Mouse (Mus musculus): Measurements from ENCODE around the gene Nbea. TPM values are rescaled to one million over a fixed set of nuclear protein-coding genes. Genes with fewer than 3 reads are reported as not detected.

The Nbea gene
- total RNA-seq, 1 experiment = 9.1 TPM

GRCm38 (mm10) chr3:55852488-55852887, 331.0 kb downstream of the Nbea start:
- no peak overlapping the region for H3K4me3 ChIP-seq (ENCODE audit: insufficient read depth in 1 of 2, low read depth in 1 of 2, low read length in 2 of 2, poor library complexity in 1 of 2, severe bottlenecking in 1 of 2)
- no peak for DNase-seq (ENCODE audit: low read depth, low spot score)
- no peaks in the 10 kb centered on the region for H3K36me3 ChIP-seq (ENCODE audit: control insufficient read depth, insufficient read depth, low read length, poor library complexity, severe bottlenecking)
- no peak overlapping the region for H3K27ac ChIP-seq (ENCODE audit: insufficient read depth, low read depth, low read length, poor library complexity, severe bottlenecking)
- H3K9me3 ChIP-seq (ENCODE audit: control insufficient read depth, insufficient read depth, low read depth, low read length) = no peaks in the 10 kb centered on the region
- no peak for TF ChIP-seq MAFK (IDR thresholded peaks at IDR 0.05; ENCODE audit: insufficient read depth, low read depth, low read length)
- no peak for TF ChIP-seq CHD2 (IDR thresholded peaks at IDR 0.05; ENCODE audit: low read depth, low read length)
- no peak for TF ChIP-seq ZC3H11A (IDR thresholded peaks at IDR 0.05; ENCODE audit: borderline replicate concordance, low read depth, low read length)
- no peak for TF ChIP-seq ZNF384 (IDR thresholded peaks at IDR 0.05; ENCODE audit: low read depth, low read length)
- no peak for TF ChIP-seq HCFC1 (IDR thresholded peaks at IDR 0.05; ENCODE audit: borderline replicate concordance, insufficient read depth, low read length)
- H3K4me1 ChIP-seq (ENCODE audit: control insufficient read depth in 2 of 2, insufficient read depth in 2 of 2, low read length in 2 of 2, poor library complexity in 1 of 2) = no peaks in the 10 kb centered on the region
- no peak overlapping the region for H3K9ac ChIP-seq (ENCODE audit: insufficient read depth, low read depth, low read length, poor library complexity, severe bottlenecking)
- in situ Hi-C loops (cut with MboI; ENCODE audit: low sequenced_read_pairs in 2 of 2, unreplicated experiment in 2 of 2) = no loop called here

- Histone ChIP-seq H3K9ac (ENCODE audit: insufficient read depth, low read depth, low read length, poor library complexity, severe bottlenecking) (no peak overlapping the region), H3K4me3 (ENCODE audit: insufficient read depth in 1 of 2, low read depth in 1 of 2, low read length in 2 of 2, poor library complexity in 1 of 2, severe bottlenecking in 1 of 2) (no peak overlapping the region), H3K9me3 (ENCODE audit: control insufficient read depth, insufficient read depth, low read depth, low read length) (no peaks in the 10 kb centered on the region), H3K27ac (ENCODE audit: insufficient read depth, low read depth, low read length, poor library complexity, severe bottlenecking) (no peak overlapping the region), H3K36me3 (ENCODE audit: control insufficient read depth, insufficient read depth, low read length, poor library complexity, severe bottlenecking) (no peaks in the 10 kb centered on the region), H3K4me1 (ENCODE audit: control insufficient read depth in 2 of 2, insufficient read depth in 2 of 2, low read length in 2 of 2, poor library complexity in 1 of 2) (no peaks in the 10 kb centered on the region)
- DNase-seq (ENCODE audit: low read depth, low spot score) = no peak
- TF ChIP-seq HCFC1 (IDR thresholded peaks at IDR 0.05; ENCODE audit: borderline replicate concordance, insufficient read depth, low read length) = no peak
- no peak for TF ChIP-seq MAFK (IDR thresholded peaks at IDR 0.05; ENCODE audit: insufficient read depth, low read depth, low read length)
- no peak for TF ChIP-seq CHD2 (IDR thresholded peaks at IDR 0.05; ENCODE audit: low read depth, low read length)
- TF ChIP-seq ZC3H11A (IDR thresholded peaks at IDR 0.05; ENCODE audit: borderline replicate concordance, low read depth, low read length) = no peak
- no peak for TF ChIP-seq ZNF384 (IDR thresholded peaks at IDR 0.05; ENCODE audit: low read depth, low read length)
- in situ Hi-C loops (cut with MboI; ENCODE audit: low sequenced_read_pairs in 2 of 2, unreplicated experiment in 2 of 2) = no loop called here
Observed at GRCm38 (mm10) chr3:55847115-55847514, 336.4 kb downstream of the Nbea start.

GRCm38 (mm10) chr3:55837188-55837587, 346.3 kb downstream of the Nbea start:
- in situ Hi-C loops (cut with MboI; ENCODE audit: low sequenced_read_pairs in 2 of 2, unreplicated experiment in 2 of 2) = no loop called here
- no peaks in the 10 kb centered on the region for H3K36me3 ChIP-seq (ENCODE audit: control insufficient read depth, insufficient read depth, low read length, poor library complexity, severe bottlenecking)
- H3K4me1 ChIP-seq (ENCODE audit: control insufficient read depth in 2 of 2, insufficient read depth in 2 of 2, low read length in 2 of 2, poor library complexity in 1 of 2) = no peaks in the 10 kb centered on the region
- no peak overlapping the region for H3K9ac ChIP-seq (ENCODE audit: insufficient read depth, low read depth, low read length, poor library complexity, severe bottlenecking)
- no peaks in the 10 kb centered on the region for H3K9me3 ChIP-seq (ENCODE audit: control insufficient read depth, insufficient read depth, low read depth, low read length)
- no peak for DNase-seq (ENCODE audit: low read depth, low spot score)
- TF ChIP-seq ZC3H11A (IDR thresholded peaks at IDR 0.05; ENCODE audit: borderline replicate concordance, low read depth, low read length) = no peak
- no peak for TF ChIP-seq HCFC1 (IDR thresholded peaks at IDR 0.05; ENCODE audit: borderline replicate concordance, insufficient read depth, low read length)
- no peak for TF ChIP-seq MAFK (IDR thresholded peaks at IDR 0.05; ENCODE audit: insufficient read depth, low read depth, low read length)
- TF ChIP-seq ZNF384 (IDR thresholded peaks at IDR 0.05; ENCODE audit: low read depth, low read length) = no peak
- no peak for TF ChIP-seq CHD2 (IDR thresholded peaks at IDR 0.05; ENCODE audit: low read depth, low read length)
- H3K27ac ChIP-seq (ENCODE audit: insufficient read depth, low read depth, low read length, poor library complexity, severe bottlenecking) = no peak overlapping the region
- H3K4me3 ChIP-seq (ENCODE audit: insufficient read depth in 1 of 2, low read depth in 1 of 2, low read length in 2 of 2, poor library complexity in 1 of 2, severe bottlenecking in 1 of 2) = no peak overlapping the region

- TF ChIP-seq ZNF384 (IDR thresholded peaks at IDR 0.05; ENCODE audit: low read depth, low read length) (no peak), MAFK (IDR thresholded peaks at IDR 0.05; ENCODE audit: insufficient read depth, low read depth, low read length) (no peak), CHD2 (IDR thresholded peaks at IDR 0.05; ENCODE audit: low read depth, low read length) (no peak), ZC3H11A (IDR thresholded peaks at IDR 0.05; ENCODE audit: borderline replicate concordance, low read depth, low read length) (no peak), HCFC1 (IDR thresholded peaks at IDR 0.05; ENCODE audit: borderline replicate concordance, insufficient read depth, low read length) (no peak)
- no peaks in the 10 kb centered on the region for H3K36me3 ChIP-seq (ENCODE audit: control insufficient read depth, insufficient read depth, low read length, poor library complexity, severe bottlenecking)
- no peak for DNase-seq (ENCODE audit: low read depth, low spot score)
- in situ Hi-C loops (cut with MboI; ENCODE audit: low sequenced_read_pairs in 2 of 2, unreplicated experiment in 2 of 2) = no loop called here
- H3K4me1 ChIP-seq (ENCODE audit: control insufficient read depth in 2 of 2, insufficient read depth in 2 of 2, low read length in 2 of 2, poor library complexity in 1 of 2) = no peaks in the 10 kb centered on the region
- H3K9me3 ChIP-seq (ENCODE audit: control insufficient read depth, insufficient read depth, low read depth, low read length) = no peaks in the 10 kb centered on the region
- H3K27ac ChIP-seq (ENCODE audit: insufficient read depth, low read depth, low read length, poor library complexity, severe bottlenecking) = no peak overlapping the region
- H3K9ac ChIP-seq (ENCODE audit: insufficient read depth, low read depth, low read length, poor library complexity, severe bottlenecking) = no peak overlapping the region
- no peak overlapping the region for H3K4me3 ChIP-seq (ENCODE audit: insufficient read depth in 1 of 2, low read depth in 1 of 2, low read length in 2 of 2, poor library complexity in 1 of 2, severe bottlenecking in 1 of 2)
Observed at GRCm38 (mm10) chr3:55835207-55835606, 348.3 kb downstream of the Nbea start.

DNA sequence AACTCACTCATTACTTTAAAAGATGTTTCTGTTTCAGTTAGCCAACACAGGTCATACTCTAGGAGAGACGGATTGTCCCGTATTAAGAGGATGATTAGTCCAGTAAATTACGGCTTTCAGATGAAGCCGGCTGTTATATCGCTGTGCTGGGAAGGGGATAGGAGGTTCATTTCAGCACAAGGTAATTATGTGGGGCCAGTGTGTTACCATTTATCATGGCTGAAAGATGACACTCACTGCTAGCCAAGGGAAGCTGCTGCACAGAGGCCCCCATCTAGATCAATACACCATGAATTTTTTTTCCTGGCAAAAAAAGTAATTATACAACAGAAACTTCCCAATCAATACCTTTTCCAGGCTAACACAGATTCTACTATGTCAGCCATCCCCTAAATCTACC, 353.3 kb downstream of the Nbea start:
- in situ Hi-C loops (cut with MboI; ENCODE audit: low sequenced_read_pairs in 2 of 2, unreplicated experiment in 2 of 2) = no loop called here
- Histone ChIP-seq H3K36me3 (ENCODE audit: control insufficient read depth, insufficient read depth, low read length, poor library complexity, severe bottlenecking) (no peaks in the 10 kb centered on the region), H3K4me1 (ENCODE audit: control insufficient read depth in 2 of 2, insufficient read depth in 2 of 2, low read length in 2 of 2, poor library complexity in 1 of 2) (no peaks in the 10 kb centered on the region), H3K4me3 (ENCODE audit: insufficient read depth in 1 of 2, low read depth in 1 of 2, low read length in 2 of 2, poor library complexity in 1 of 2, severe bottlenecking in 1 of 2) (no peak overlapping the region), H3K27ac (ENCODE audit: insufficient read depth, low read depth, low read length, poor library complexity, severe bottlenecking) (no peak overlapping the region), H3K9ac (ENCODE audit: insufficient read depth, low read depth, low read length, poor library complexity, severe bottlenecking) (no peak overlapping the region), H3K9me3 (ENCODE audit: control insufficient read depth, insufficient read depth, low read depth, low read length) (no peaks in the 10 kb centered on the region)
- no peak for TF ChIP-seq ZC3H11A (IDR thresholded peaks at IDR 0.05; ENCODE audit: borderline replicate concordance, low read depth, low read length)
- no peak for TF ChIP-seq ZNF384 (IDR thresholded peaks at IDR 0.05; ENCODE audit: low read depth, low read length)
- no peak for TF ChIP-seq HCFC1 (IDR thresholded peaks at IDR 0.05; ENCODE audit: borderline replicate concordance, insufficient read depth, low read length)
- TF ChIP-seq CHD2 (IDR thresholded peaks at IDR 0.05; ENCODE audit: low read depth, low read length) = no peak
- no peak for TF ChIP-seq MAFK (IDR thresholded peaks at IDR 0.05; ENCODE audit: insufficient read depth, low read depth, low read length)
- no peak for DNase-seq (ENCODE audit: low read depth, low spot score)

All from ES-E14 (cell line).